Mouse (Mus musculus) adrenal gland, postnatal 36 days (tissue): Measurements from ENCODE around the gene Rnft2. TPM values are rescaled to one million over a fixed set of nuclear protein-coding genes. Genes with fewer than 3 reads are reported as not detected.

Experiments used
- DNase-seq, 2 experiments: peaks; one replicate each; pipeline ENCODE4 v3.0.0; 2021; ENCODE audit warnings: mixed read lengths in 1 of 2
- long read RNA-seq, 2 experiments: library from polyadenylated mRNA; stranded (forward); transcript quantifications; one replicate each; pipeline ENCODE4 v2.0.0; 2021; ENCODE audit warnings: borderline sequencing depth in 2 of 2
- total RNA-seq, 2 experiments: library from RNA; stranded (reverse); gene quantifications; 2 replicates each; pipeline ENCODE4 v1.2.3; 2021

Gene Rnft2
- total RNA-seq: 1 to 10 TPM; 2.2 to 4.0 TPM
- long read RNA-seq, experiment 1, partial matches to known transcripts: 1 of 3 reads
- long read RNA-seq, experiment 1, other reads (novel, unspliced or antisense): 2 of 3 reads
- long read RNA-seq, experiment 2: 0 reads

DNA sequence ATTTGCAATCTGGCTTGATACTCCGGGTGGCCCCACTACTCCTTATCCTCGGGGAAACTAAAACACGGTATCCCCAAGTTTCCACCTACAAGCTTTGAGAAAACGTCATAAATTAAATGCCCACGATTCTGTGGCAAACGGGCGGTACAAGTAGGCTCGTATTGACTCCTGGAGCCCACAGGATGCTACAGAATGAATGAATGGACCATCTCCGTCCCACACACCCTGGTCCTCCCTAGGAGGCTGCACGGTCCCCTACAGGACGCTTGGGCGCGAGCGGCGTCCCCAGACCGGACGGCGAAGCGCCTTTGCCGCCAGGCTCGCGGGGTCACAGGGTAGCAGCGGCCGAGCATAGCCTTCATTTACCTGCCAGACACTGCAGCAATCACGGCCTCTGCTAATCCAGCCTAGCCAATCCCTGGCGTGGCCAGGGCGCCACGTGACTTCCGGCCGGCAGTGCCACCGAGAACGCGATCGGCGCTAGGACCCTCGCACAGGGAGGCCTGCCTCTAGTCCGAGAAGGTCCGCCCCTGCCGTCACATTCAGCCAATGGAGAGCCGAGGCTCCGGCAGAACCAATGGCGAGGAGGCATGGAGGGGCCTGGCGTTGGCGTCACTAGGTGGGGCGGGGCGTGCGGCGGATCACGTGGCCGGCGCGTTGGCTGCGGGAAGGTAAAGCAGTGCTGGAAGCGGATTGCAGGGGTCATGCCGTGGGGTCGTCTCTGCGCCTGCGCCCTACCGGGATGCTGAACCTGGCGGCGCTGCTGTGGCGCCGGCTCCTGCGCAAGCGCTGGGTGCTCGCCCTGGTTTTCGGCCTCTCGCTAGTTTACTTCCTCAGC lies at the start of gene Rnft2, which contains the start of gene 2410131K14Rik:
Gene Rnft2, minus strand, starts transcription at position 511 of the 838 bp plus-strand sequence.
Gene 2410131K14Rik, plus strand, starts transcription at position 622 of the 838 bp plus-strand sequence.
- peak; percentile 100 for DNase-seq

DNA sequence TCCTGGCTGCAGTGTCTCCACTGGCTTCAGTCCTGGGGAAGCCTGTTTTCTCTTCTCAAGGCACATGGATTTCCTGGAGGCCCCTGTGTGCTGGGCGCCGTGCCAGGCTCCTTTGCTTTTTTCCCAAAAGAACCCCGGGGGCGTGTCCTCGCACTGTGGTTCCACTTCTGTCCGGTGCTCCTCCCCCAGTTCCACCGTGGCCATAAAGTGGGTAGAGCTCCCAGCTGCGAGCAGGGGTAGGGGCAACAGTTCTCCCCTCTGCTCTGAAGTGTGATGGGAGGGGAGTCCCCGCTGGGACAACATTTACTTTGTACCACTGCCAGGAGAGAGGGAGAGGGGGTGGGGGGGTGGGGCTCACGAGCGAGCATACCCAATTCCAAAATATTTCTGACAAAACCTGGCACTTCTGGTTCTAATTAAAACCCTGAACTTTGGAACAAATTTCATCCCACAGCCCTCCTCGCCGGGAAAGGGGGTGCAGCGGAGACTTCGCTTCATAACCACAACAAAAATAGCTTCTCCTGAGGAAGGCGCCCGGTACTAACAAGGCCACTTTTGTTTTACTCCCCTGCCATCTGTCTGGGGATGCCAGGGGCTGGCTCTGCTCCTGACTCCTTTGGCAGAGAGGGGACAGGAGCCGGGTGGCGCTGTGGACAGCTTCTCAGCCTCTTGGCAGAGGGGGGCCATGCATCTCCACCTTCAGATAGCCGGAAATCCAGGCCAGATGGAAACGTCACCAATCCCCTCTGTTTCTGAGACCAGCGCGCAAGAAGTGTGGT lies 49.4 kb upstream of the Rnft2 start:
- DNase-seq: peak; percentile 90 to 94

GRCm38 (mm10) chr5:118292476-118292875 lies 47.6 kb upstream of the Rnft2 start:
- no peak for DNase-seq

GRCm38 (mm10) chr5:118291453-118291852 lies 46.5 kb upstream of the Rnft2 start:
- no peak for DNase-seq

GRCm38 (mm10) chr5:118277741-118278495 lies 33.0 kb upstream of the Rnft2 start:
- DNase-seq: no peak

GRCm38 (mm10) chr5:118276711-118277110 lies 31.8 kb upstream of the Rnft2 start:
- no peak for DNase-seq

DNA sequence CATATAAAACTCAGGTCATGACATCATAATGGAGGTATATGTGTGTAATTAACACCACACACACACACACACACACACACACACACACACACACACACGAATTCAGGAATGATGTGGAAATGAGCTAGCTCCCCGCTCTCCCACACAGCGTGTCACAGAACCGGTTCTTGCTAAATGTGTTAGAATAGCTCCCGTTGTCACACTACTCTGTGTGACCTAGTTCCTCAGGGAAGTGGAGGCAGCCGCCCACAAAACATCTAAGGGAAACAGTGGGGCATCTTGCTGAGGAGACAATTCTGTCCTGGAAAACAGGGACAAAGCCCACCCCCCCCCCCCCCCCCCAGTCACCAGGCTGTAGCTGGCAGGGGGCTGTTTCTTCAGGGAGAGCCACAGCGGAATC lies 31.4 kb upstream of the Rnft2 start:
- no peak for DNase-seq

- DNase-seq: peak; percentile 42 to 44
These were observed 29.6 kb upstream of the Rnft2 start for GRCm38 (mm10) chr5:118274546-118274945.

DNA sequence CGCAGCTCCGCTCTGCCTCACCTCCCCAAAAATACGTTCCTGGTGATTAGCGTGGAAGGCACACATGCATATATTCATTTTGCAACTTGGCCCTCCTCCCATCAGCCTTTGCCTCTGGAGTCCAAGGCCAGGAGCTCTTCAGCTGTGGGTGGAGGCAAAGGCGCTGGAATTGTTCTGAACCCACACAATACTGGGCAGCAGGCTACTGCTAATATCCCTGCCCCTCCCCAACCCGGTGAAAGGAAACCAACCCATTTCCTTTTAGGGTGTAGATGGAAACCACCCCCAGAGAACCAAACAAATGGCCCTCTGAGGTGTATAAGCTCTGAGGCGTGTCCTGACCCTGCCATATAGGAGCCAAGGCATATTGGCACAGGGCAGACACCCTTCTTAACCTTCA lies 28.5 kb upstream of the Rnft2 start:
- no peak for DNase-seq

DNA sequence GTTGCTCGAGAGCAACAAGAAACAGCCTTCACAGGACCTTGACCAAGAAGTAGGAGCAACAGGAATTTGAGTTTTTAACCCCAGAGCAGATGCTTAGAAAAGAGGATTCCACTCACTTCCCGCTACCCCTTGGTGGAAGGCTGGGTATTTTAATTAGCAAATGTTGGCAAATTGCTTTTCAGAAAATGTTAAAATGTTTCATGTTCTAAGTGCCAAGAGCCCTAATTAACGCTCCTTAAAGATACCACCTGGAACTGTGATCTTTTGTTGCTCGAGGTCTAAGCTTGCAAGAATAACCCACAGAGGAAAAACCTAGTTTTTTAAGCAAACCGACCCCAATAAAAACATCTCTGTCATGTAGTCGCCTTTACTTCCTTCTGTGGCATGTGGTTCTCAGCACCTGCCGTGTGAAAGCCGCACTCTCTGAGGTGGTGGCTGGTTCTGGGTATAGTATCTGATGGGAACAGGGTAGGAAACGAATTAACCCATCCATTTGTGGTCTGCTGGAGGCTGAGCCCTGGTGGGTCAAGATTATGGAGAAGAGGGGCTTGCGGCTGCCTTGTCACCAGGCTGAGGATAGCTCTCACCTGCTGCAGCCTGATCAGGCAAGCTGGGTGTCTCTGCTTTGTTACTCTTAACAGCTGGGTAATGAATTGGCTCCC lies 26.7 kb upstream of the Rnft2 start:
- no peak for DNase-seq

GRCm38 (mm10) chr5:118268987-118269386 lies 24.1 kb upstream of the Rnft2 start:
- DNase-seq: peak; percentile 82 to 86

- DNase-seq: no peak
These were observed 21.4 kb upstream of the Rnft2 start for GRCm38 (mm10) chr5:118266309-118266708.

- DNase-seq: no peak
These were observed 20.4 kb upstream of the Rnft2 start for GRCm38 (mm10) chr5:118265366-118265765.

DNA sequence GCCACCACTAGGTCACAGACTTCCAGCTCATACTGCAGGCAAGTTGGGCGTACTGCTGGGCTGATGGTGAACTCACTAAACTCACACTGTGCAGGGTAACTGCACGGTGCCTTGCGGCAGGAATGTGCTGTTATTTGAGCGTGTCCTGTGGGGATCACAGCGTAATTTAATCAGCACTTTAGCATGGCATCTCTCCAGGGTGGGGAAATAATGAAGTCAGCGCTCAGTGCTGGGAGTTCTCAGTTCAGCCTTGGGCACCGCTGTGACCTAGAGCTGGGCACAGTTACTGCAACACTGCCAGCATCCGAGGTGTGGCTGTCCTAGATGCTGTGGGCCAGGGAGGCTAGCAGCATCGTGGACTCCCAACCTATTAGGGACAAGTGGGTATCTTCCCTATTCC lies 19.4 kb upstream of the Rnft2 start:
- DNase-seq: no peak

GRCm38 (mm10) chr5:118262418-118262817 lies 17.5 kb upstream of the Rnft2 start:
- no peak for DNase-seq

DNA sequence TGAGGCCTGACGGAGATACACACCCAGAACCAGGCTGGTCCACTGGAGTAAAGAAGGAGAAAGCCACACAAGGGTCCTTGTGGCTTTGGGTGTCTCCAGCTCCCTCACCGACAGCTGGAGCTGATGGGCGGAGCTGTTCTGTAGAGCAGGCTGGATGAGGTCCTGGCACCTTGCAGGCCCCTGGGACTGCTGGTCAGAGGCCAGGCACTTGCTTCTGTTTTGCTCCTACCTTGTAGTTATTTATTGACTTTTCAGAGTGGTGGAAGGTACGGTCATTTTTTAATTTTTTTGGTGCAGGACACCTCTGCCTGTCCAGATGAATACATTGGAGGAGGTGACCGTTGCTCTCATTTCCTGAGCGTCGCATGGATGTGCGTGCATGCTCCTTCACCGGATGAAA lies 16.3 kb upstream of the Rnft2 start:
- DNase-seq: no peak

- DNase-seq: no peak
These were observed 15.7 kb upstream of the Rnft2 start for GRCm38 (mm10) chr5:118260642-118261041.

DNA sequence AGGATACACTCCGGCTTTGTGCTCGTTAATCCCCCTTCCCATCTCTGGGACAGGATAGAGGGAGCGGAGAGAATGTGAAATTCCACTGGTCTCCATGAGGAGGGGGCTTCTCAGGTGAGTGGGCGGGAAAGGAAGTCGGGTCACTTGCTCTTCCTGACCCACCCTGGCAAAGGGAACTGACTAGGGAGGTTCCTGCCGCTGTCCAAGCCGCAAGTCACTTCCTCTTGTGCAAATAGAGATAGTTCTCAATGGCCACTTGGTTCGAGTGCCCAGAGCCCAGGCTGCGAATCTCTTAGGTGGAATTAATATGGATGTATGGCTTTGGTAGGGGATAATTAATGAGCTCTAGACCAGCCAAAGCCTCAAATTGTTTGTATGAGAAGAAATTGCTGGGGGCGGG lies 15.1 kb upstream of the Rnft2 start:
- no peak for DNase-seq

- no peak for DNase-seq
These were observed 14.7 kb upstream of the Rnft2 start for GRCm38 (mm10) chr5:118259636-118260035.

GRCm38 (mm10) chr5:118259152-118259551 lies 14.2 kb upstream of the Rnft2 start:
- DNase-seq: peak in 1 of 2 experiments; percentile 17

GRCm38 (mm10) chr5:118256981-118257380 lies 12.1 kb upstream of the Rnft2 start:
- DNase-seq: no peak

DNA sequence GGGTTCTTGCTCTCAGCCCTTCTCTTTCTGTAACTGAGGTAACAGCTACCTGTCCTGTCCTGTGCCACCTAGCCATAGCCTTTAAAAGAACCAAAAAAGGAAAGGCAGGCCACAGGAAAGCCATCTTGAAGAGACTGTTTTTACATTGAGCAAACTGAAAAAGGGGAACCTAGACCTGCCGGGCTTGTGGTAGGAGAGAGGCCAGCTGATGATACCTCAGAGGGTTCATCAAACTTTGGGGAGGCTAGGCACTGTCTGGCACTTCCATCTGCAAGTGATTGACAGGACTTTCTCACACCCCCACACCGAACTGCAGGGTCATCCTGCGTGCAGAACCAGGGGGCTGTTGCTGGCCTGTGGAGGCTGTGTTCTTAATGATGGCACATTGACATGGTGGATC lies 8.6 kb upstream of the Rnft2 start:
- DNase-seq: no peak
